ENCODE assay signal across 8 mouse cellular contexts in genomic region chr16:17986456-17987132, GRCm38 (mm10). TPM values are rescaled to one million over a fixed set of nuclear protein-coding genes. Genes with fewer than 3 reads are reported as not detected.
DNase-seq lines count a peak whose midpoint lies in the region; ATAC-seq and TF ChIP-seq lines count a peak whose summit lies in the region.

No protein-coding gene starts in this region.

- no peaks in the 10 kb centered on the region for H3K4me1 ChIP-seq in forebrain, embryonic 13.5 days
- no peaks in the 10 kb centered on the region for H3K4me1 ChIP-seq in forebrain, embryonic 15.5 days
- H3K4me1 ChIP-seq in ES-Bruce4 (ENCODE audit: control insufficient read depth, insufficient read depth, low read length) = no peaks in the 10 kb centered on the region
- no peaks in the 10 kb centered on the region; the same call in 1 of the 2 replicates for H3K4me1 ChIP-seq in cerebellum, adult 2 months (ENCODE audit: control insufficient read depth, insufficient read depth, low read length)

- no peak overlapping the region for H3K4me3 ChIP-seq in forebrain, embryonic 13.5 days
- no peak overlapping the region for H3K4me3 ChIP-seq in forebrain, embryonic 15.5 days
- no peak overlapping the region for H3K4me3 ChIP-seq in ES-Bruce4 (ENCODE audit: low read depth, low read length)
- no peak overlapping the region for H3K4me3 ChIP-seq in cerebellum, adult 2 months (replicated peaks; ENCODE audit: insufficient read depth, low read depth, low read length)
- no peak overlapping the region for H3K4me3 ChIP-seq in layer of hippocampus, adult 2 months

- TF ChIP-seq EP300 in ES-Bruce4 (IDR thresholded peaks at IDR 0.05; ENCODE audit: insufficient read depth, low read depth, low read length) = no peak

- no peak for TF ChIP-seq POLR2A in ES-Bruce4 (IDR thresholded peaks at IDR 0.05; ENCODE audit: insufficient read depth, low read length)
- no peak for TF ChIP-seq POLR2A in cerebellum, adult 2 months (IDR thresholded peaks at IDR 0.05; ENCODE audit: borderline replicate concordance, insufficient read depth, low read length)

- peak; percentile 43; the same call in 1 of the 2 replicates for ATAC-seq in forebrain, embryonic 13.5 days
- ATAC-seq in forebrain, embryonic 15.5 days (replicated peaks) = no peak

- peaks cover 11% of the 10 kb centered on the region; the same call in 1 of the 2 replicates for H3K9me3 ChIP-seq in forebrain, embryonic 13.5 days (replicated peaks)
- H3K9me3 ChIP-seq in forebrain, embryonic 15.5 days = no peaks in the 10 kb centered on the region
- peaks cover 46% of the 10 kb centered on the region for H3K9me3 ChIP-seq in ES-Bruce4 (replicated peaks; ENCODE audit: control insufficient read depth, insufficient read depth, low read length, poor library complexity, severe bottlenecking)

- no peaks in the 10 kb centered on the region for H3K36me3 ChIP-seq in forebrain, embryonic 13.5 days (ENCODE audit: poor library complexity, severe bottlenecking)
- no peaks in the 10 kb centered on the region for H3K36me3 ChIP-seq in forebrain, embryonic 15.5 days
- no peaks in the 10 kb centered on the region for H3K36me3 ChIP-seq in ES-Bruce4 (ENCODE audit: control insufficient read depth, insufficient read depth, low read length, poor library complexity, severe bottlenecking)

- TF ChIP-seq CTCF in ES-Bruce4 (IDR thresholded peaks at IDR 0.05; ENCODE audit: low read depth, low read length) = peak; percentile 38
- peak; percentile 78 for TF ChIP-seq CTCF in cerebellum, adult 2 months (IDR thresholded peaks at IDR 0.05; ENCODE audit: borderline replicate concordance, insufficient read depth, low read depth, low read length)
- peak; percentile 95 for TF ChIP-seq CTCF in layer of hippocampus, adult 2 months (conservative IDR thresholded peaks at IDR 0.05)

- no peak overlapping the region for H3K27ac ChIP-seq in forebrain, embryonic 13.5 days
- H3K27ac ChIP-seq in forebrain, embryonic 15.5 days (replicated peaks) = no peak overlapping the region
- H3K27ac ChIP-seq in ES-Bruce4 (ENCODE audit: insufficient read depth, low read length) = no peak overlapping the region
- H3K27ac ChIP-seq in cerebellum, adult 2 months (ENCODE audit: insufficient read depth, low read length) = no peak overlapping the region
- no peak overlapping the region for H3K27ac ChIP-seq in layer of hippocampus, adult 2 months

- no peaks in the 10 kb centered on the region for H3K27me3 ChIP-seq in forebrain, embryonic 13.5 days
- H3K27me3 ChIP-seq in forebrain, embryonic 15.5 days = no peaks in the 10 kb centered on the region
- no peaks in the 10 kb centered on the region for H3K27me3 ChIP-seq in ES-Bruce4 (ENCODE audit: control insufficient read depth, insufficient read depth, low read length, poor library complexity, severe bottlenecking)
- H3K27me3 ChIP-seq in cerebellum, adult 2 months (ENCODE audit: control insufficient read depth, insufficient read depth, low read length) = no peaks in the 10 kb centered on the region

- peak; percentile 47 to 51 for DNase-seq in cerebellum, adult 2 months
- peak; percentile 38 for DNase-seq in gastrocnemius, postnatal 14 days
- peak; percentile 42 to 73 for DNase-seq in layer of hippocampus, adult 2 months (ENCODE audit: low spot score in 2 of 2)
- peak; percentile 53 to 70 for DNase-seq in lung, postnatal 4 days
- DNase-seq in spleen, postnatal 36 days (ENCODE audit: low spot score in 2 of 2) = peak; percentile 36 to 37

- no peak overlapping the region for H3K9ac ChIP-seq in forebrain, embryonic 13.5 days
- H3K9ac ChIP-seq in forebrain, embryonic 15.5 days (replicated peaks) = no peak overlapping the region
- no peak overlapping the region for H3K9ac ChIP-seq in ES-Bruce4 (ENCODE audit: low read depth, poor library complexity, severe bottlenecking)

- no peak overlapping the region for H3K4me2 ChIP-seq in forebrain, embryonic 13.5 days
- H3K4me2 ChIP-seq in forebrain, embryonic 15.5 days (replicated peaks) = no peak overlapping the region

- intact Hi-C loops in gastrocnemius, postnatal 14 days (cut with DNase I; ENCODE audit: low total_unique reads) = loop anchor here (5.0 kb wide), 1 partner anchor 74 kb away; the partner anchor contains the start of gene Ess2

- WGBS in forebrain, embryonic 13.5 days = 51% methylated on average over 10 of the region's 10 CpGs
- 49% methylated on average over 10 of the region's 10 CpGs for WGBS in forebrain, embryonic 15.5 days
- 41% methylated on average over 10 of the region's 10 CpGs for WGBS in cerebellum, adult 2 months

RNA-seq across cellular contexts. Expression of gene Vpreb2, which starts 6.4 kb away (rescaled TPM):
- polyA plus RNA-seq in forebrain, embryonic 13.5 days (2015; fragmentation: Nextera tagmentation; extraction: Ambion mirVana) = not detected in 2 replicates
- not detected in 2 replicates for polyA plus RNA-seq in forebrain, embryonic 15.5 days (2015; fragmentation: Nextera tagmentation; extraction: Ambion mirVana)
- polyA plus RNA-seq in ES-Bruce4 (2011; ENCODE audit: insufficient read depth, insufficient read length, low read depth, missing spikeins) = not detected in 2 replicates
- polyA plus RNA-seq in cerebellum, adult 2 months (2012; rRNA removed) = not detected in 2 replicates
- under 1 TPM in 1 of 2 experiments, not detected in 1; 0.38 TPM for total RNA-seq in gastrocnemius, postnatal 14 days (2021)
- total RNA-seq in layer of hippocampus, adult 2 months (2021) = not detected

RNA-seq across cellular contexts. Expression of gene Slc25a1, which starts 58.6 kb away (rescaled TPM):
- polyA plus RNA-seq in forebrain, embryonic 13.5 days (2015; fragmentation: Nextera tagmentation; extraction: Ambion mirVana) = 104 and 118 TPM in 2 replicates
- 139 and 145 TPM in 2 replicates for polyA plus RNA-seq in forebrain, embryonic 15.5 days (2015; fragmentation: Nextera tagmentation; extraction: Ambion mirVana)
- 99.4 and 101 TPM in 2 replicates for polyA plus RNA-seq in ES-Bruce4 (2011; ENCODE audit: insufficient read depth, insufficient read length, low read depth, missing spikeins)
- 64.4 and 76.5 TPM in 2 replicates for polyA plus RNA-seq in cerebellum, adult 2 months (2012; rRNA removed)
- 1 to 10 TPM; 4.9 to 7.7 TPM for total RNA-seq in gastrocnemius, postnatal 14 days (2021)
- 10 to 100 TPM; 42.2 to 45.6 TPM for total RNA-seq in layer of hippocampus, adult 2 months (2021)

Comparison
In these comparisons a context has a peak if more than half of its experiments do, and no peak if none do; other contexts are left out.
1. CTCF ChIP-seq: peak in every context shown above with its lines; median percentile 95 in layer of hippocampus, adult 2 months; 78 in cerebellum, adult 2 months; 38 in ES-Bruce4.